Mouse (Mus musculus) retina, postnatal 7 days (tissue): ENCODE measurements around the gene Tiam1.

Experiments used
- DNase-seq: peaks from one replicate; pipeline ENCODE4 v3.0.0-alpha.2; 2012; ENCODE audit warnings: low read depth, low spot score

Gene Tiam1

DNA sequence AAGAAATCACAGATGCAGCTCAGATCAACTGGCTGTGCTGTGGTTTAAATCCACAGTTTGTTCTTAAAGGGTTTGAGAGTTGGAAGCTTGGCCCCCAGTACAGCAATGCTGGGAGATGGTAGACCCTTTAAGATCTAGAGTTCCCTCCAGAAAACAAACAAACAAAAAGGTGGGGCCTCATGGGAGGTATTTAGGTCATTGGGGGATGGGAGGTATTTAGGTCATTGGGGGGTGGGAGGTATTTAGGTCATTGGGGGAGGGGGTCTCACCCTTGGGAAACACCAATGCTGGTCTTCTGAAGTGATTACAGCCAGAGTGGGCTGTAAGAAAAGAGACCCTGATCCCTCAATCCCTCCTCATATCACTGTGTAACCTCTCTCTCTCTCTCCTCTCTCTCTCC is 257.0 kb downstream of the Tiam1 start:
- no peak for DNase-seq

GRCm38 (mm10) chr16:89885661-89886060 is 257.9 kb downstream of the Tiam1 start:
- DNase-seq, result no peak

GRCm38 (mm10) chr16:89883897-89884296 is 259.7 kb downstream of the Tiam1 start:
- no peak for DNase-seq

GRCm38 (mm10) chr16:89882477-89883234 is 260.9 kb downstream of the Tiam1 start:
- DNase-seq, result no peak

DNA sequence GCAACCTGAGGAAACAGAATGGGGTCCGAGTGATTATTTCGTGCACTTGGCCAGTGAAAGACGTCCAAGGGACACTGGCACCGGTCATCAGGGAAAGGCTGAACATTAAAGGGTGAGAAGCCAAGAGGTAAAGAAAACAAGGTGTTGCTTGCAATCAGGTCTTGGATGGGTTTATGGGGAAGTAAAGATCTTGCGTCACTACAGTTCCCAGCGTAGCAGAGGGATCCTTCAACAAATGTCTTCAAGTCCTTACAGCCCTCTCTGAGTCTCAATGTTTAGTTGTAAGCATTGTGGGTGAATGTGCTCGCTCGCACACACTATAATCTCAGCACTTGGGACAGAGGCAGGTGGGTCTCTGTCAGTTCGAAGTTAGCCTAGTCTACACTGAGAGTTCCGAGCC is 266.4 kb downstream of the Tiam1 start:
- DNase-seq, result no peak

- no peak for DNase-seq
These were observed 267.5 kb downstream of the Tiam1 start for GRCm38 (mm10) chr16:89876079-89876478.

- DNase-seq, result no peak
These were observed 269.4 kb downstream of the Tiam1 start for GRCm38 (mm10) chr16:89874012-89874704.

DNA sequence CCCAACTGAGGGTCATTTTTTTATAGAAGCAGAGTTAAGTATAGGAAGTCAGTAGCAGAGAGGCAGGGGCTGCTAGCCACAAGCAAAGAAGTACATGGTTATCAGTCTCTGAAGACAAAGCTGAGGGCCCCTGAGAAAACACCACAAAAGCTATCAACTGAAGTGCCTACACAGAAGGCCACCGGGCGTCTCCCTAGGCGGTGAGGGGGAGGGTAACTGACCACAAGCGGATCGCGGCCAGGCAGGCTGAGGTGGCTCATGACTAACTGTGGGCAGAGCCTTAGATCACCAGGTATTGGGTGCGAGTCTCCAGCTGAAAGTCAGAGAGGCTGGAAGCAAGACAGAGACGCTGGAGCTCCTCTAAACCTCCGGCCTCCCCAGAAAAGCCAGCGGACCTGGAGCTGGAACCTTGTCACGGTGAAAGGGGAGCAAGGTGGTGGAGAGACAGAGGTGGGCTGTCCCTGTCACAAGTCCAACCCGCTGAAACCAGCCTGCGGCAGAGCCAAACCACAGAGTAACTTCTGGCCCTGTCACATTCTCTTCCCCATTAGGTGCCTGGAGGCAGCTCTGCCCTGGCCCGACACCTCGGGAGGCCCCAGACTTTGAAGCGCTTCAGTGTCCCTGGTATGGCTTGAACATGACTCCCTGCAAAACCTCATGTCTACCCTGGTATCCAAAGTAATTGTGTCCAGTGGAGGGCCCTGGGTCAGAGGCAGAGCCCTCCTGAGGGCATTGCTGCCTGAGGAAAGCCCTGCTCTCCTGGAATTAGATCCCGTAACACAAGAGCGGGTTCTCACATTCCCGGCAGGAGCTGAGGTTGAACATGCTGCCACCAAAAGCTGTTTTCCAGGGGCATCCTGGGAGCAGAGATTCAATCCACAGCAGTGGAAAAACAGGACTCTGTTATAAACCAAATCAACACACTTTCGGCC is 271.3 kb downstream of the Tiam1 start:
- no peak for DNase-seq

GRCm38 (mm10) chr16:89871382-89871781 is 272.2 kb downstream of the Tiam1 start:
- no peak for DNase-seq

GRCm38 (mm10) chr16:89870059-89870458 is 273.5 kb downstream of the Tiam1 start:
- no peak for DNase-seq

DNA sequence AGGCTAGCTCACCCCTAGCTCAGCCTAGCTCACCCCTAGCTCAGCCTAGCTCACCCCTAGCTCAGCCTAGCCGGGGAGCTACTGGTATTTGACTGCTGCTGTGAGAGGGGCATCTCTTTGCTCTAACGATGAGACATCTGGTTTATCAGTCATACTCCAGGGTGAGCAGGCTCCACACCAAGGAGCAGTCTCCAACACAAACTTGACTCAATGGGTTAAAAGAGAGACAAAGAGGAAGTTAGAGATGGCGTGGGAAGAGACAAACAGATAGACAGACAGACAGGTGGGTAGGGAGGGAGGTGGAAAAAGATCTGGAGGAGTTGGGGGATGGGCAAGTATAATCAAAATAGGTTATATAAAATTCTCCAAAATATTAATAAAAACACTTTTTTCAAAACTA is 275.1 kb downstream of the Tiam1 start:
- no peak for DNase-seq

DNA sequence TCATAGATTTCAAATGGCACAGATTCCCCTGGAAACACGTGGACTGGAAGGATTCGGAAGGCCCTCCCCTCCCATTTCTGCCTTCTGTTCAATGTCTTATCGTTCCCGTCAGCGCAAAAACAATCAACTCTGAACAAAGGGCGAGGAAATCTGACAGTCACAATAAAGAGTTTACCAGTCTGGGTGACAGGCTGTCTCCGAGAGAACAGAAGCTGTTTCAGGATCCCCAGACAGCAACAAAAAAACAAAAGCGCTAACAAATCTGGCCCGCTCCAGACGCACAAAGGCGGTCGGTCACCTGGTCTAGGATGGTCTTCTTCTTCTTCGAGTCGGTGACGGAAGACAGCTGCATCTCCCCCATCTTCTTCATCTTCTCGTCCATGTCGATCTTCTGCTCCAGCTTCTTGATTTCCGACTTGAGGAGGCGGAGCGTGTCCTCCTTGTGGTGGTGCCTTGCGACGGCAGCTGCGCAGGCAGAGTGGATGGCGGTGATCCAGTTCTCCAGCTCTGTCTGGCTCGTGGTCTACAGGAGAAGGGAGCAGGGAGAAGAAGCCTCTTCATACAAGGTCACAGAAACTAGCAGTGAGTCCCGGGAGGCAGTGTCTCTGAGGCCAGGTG is 276.2 kb downstream of the Tiam1 start:
- DNase-seq, result no peak

- DNase-seq, result no peak
These were observed 278.4 kb downstream of the Tiam1 start for GRCm38 (mm10) chr16:89865136-89865535.

GRCm38 (mm10) chr16:89864710-89865109 is 278.9 kb downstream of the Tiam1 start:
- DNase-seq, result no peak

GRCm38 (mm10) chr16:89863264-89863663 is 280.3 kb downstream of the Tiam1 start:
- no peak for DNase-seq

GRCm38 (mm10) chr16:89861531-89861930 is 282.0 kb downstream of the Tiam1 start:
- DNase-seq, result no peak

GRCm38 (mm10) chr16:89860708-89861107 is 282.9 kb downstream of the Tiam1 start:
- DNase-seq, result no peak

- DNase-seq, result no peak
These were observed 285.9 kb downstream of the Tiam1 start for GRCm38 (mm10) chr16:89857666-89858065.

GRCm38 (mm10) chr16:89854731-89855130 is 288.8 kb downstream of the Tiam1 start:
- DNase-seq, result no peak

DNA sequence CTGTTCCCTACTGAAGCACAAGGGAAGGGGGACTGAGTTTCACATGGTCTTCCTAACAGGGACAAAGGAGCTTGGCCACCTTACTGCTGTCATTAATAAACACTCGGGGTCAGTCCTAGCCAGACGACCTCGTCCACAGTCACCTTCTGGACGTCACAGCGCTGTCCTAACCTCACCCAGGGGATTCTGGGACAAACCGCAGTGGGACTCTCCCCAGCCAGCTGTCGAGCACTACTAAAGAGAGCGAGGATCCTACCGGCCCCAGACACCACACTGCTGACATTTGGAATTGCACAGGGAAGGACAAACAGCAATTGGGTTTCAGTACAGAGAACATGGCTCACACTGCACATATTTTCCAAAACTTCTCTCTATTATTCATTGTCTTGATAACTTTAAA is 292.2 kb downstream of the Tiam1 start:
- no peak for DNase-seq
